Mouse (Mus musculus): ENCODE data around the gene Efhd2. TPM values are rescaled to one million over a fixed set of nuclear protein-coding genes. Genes with fewer than 3 reads are reported as not detected.

Gene Efhd2
- polyA plus RNA-seq (2015; fragmentation: Nextera tagmentation; extraction: Ambion mirVana), result 37.1 and 39.9 TPM in 2 replicates

DNA sequence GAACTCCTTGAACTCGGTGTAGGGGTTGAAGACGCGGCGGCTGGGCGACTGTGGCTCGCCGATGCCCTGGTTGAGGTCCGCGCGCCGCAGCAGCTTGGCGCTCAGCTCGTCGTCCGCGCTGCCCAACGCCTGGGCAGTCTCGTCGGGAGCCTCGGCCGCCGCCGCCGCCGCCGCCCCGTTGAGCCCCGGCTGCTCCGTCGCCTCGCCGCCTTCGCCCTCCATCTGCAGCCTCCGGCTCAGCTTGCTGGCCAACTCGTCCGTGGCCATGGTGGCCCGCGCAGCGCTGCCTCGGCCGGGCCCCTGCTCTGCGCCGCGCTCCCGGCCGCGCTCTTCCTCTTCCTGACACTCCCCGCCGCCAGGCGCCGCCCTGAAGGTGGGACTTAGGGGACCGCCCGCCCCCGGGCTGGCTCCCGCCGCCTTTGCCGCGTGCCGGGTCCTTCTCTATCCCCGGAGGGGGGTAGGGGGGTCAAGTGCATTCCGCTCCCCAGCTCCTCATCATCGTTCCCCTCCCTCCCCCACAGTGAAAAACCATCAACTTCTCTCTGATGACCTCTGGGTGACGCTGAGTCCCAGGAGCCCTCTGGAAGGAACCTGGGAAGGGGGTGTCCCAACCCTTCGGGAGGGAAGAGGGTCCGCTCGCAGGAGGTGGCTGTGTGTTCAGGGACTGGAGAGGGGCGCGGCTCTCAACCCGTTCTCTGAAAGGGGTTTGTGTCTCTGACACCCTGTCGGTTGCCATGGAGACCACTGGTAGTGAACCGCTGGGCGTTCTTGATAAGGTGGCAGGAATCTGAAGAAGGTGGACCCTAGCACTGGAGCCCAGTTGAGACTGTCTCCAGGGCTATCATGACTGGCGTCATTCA lies at the start of gene Efhd2:
Gene Efhd2 (minus strand): TSS at position 320 of the 860 bp plus-strand sequence.
- ATAC-seq (peak; percentile 91), DNase-seq (peak; percentile 89)
- peaks cover 9% of the 10 kb centered on the region for H3K36me3 ChIP-seq (replicated peaks; ENCODE audit: insufficient read depth, low read length)
- H3K9ac ChIP-seq (replicated peaks), result peak within 1 kb of the TSS; percentile 80
- no peaks in the 10 kb centered on the region for H3K9me3 ChIP-seq (ENCODE audit: low read length)
- under 1% methylated on average over 61 of the region's 73 CpGs for WGBS (ENCODE audit: insufficient replicate concordance)
- H3K4me3 ChIP-seq (ENCODE audit: low read depth, low read length), result peak within 1 kb of the TSS; percentile 77
- H3K4me1 ChIP-seq (ENCODE audit: insufficient read depth), result peaks cover 46% of the 10 kb centered on the region
- TF ChIP-seq EP300 (IDR thresholded peaks at IDR 0.05; ENCODE audit: low read depth), result peak; percentile 77
- peak; percentile 33 for TF ChIP-seq CTCF (IDR thresholded peaks at IDR 0.05; ENCODE audit: low read depth)
- peak within 1 kb of the TSS; percentile 92 for H3K4me2 ChIP-seq (ENCODE audit: low read depth, low read length)
- H3K27ac ChIP-seq (ENCODE audit: low read depth), result peak within 1 kb of the TSS; percentile 55
- peaks cover 18% of the 10 kb centered on the region for H3K27me3 ChIP-seq (ENCODE audit: insufficient read depth, low read length)

DNA sequence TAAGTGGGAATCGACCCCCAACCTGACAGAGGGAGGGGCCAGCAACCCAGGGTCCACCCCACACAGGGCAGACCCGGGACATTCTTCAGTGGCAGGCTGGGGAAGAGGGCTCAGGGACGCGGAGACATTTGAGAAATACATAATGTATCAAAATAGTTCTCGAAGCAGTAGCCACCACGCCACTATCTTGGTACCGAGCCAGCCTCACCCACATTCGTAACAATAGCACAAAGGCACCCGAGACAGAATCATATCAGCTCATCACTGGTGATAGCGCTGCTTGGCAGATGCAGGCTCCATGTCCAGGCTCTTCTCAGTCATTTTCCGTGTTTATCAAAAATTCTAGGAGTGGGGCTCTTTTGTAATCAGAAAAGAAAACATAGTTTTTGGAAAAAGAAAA lies 49.2 kb upstream of the Efhd2 start:
- Histone ChIP-seq H3K27me3 (ENCODE audit: insufficient read depth, low read length) (no peaks in the 10 kb centered on the region), H3K4me2 (ENCODE audit: low read depth, low read length) (no peak overlapping the region), H3K36me3 (replicated peaks; ENCODE audit: insufficient read depth, low read length) (no peaks in the 10 kb centered on the region), H3K4me1 (ENCODE audit: insufficient read depth) (peaks cover 5% of the 10 kb centered on the region; the same call in 1 of the 2 replicates), H3K9me3 (ENCODE audit: low read length) (no peaks in the 10 kb centered on the region), H3K4me3 (ENCODE audit: low read depth, low read length) (no peak overlapping the region), H3K9ac (replicated peaks) (no peak overlapping the region), H3K27ac (ENCODE audit: low read depth) (no peak overlapping the region)
- no peak for TF ChIP-seq EP300 (IDR thresholded peaks at IDR 0.05; ENCODE audit: low read depth)
- TF ChIP-seq CTCF (IDR thresholded peaks at IDR 0.05; ENCODE audit: low read depth), result no peak
- DNase-seq, result no peak
- no peak for ATAC-seq
- WGBS (ENCODE audit: insufficient replicate concordance), result 73% methylated on average over 11 of the region's 11 CpGs

DNA sequence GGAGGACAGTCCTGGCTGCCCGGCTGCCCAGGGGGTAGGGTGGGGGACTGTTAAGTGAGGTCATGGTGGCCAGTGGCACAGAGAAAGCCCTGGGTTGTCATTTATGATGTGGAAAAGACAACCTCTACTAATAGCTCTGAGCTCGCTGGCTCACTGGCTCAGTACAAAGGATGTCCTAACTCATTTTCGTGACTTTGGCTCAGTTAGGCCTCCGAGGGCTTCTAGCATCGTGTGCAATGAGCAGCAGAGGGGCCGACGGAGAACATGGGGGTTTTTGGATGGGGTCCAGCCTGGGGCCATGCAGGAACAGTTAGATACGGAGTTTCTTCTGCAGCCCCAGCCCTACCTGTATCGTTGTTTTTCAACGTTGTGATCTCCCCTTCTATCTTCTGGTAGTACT lies 45.7 kb upstream of the Efhd2 start:
- TF ChIP-seq EP300 (IDR thresholded peaks at IDR 0.05; ENCODE audit: low read depth) (no peak), CTCF (IDR thresholded peaks at IDR 0.05; ENCODE audit: low read depth) (no peak)
- Histone ChIP-seq H3K9ac (replicated peaks) (no peak overlapping the region), H3K27ac (ENCODE audit: low read depth) (no peak overlapping the region), H3K9me3 (ENCODE audit: low read length) (no peaks in the 10 kb centered on the region), H3K36me3 (replicated peaks; ENCODE audit: insufficient read depth, low read length) (no peaks in the 10 kb centered on the region), H3K4me3 (ENCODE audit: low read depth, low read length) (no peak overlapping the region), H3K27me3 (ENCODE audit: insufficient read depth, low read length) (no peaks in the 10 kb centered on the region), H3K4me2 (ENCODE audit: low read depth, low read length) (no peak overlapping the region), H3K4me1 (ENCODE audit: insufficient read depth) (peaks cover 7% of the 10 kb centered on the region)
- 82% methylated on average over 10 of the region's 10 CpGs for WGBS (ENCODE audit: insufficient replicate concordance)
- DNase-seq, result no peak
- ATAC-seq, result no peak

DNA sequence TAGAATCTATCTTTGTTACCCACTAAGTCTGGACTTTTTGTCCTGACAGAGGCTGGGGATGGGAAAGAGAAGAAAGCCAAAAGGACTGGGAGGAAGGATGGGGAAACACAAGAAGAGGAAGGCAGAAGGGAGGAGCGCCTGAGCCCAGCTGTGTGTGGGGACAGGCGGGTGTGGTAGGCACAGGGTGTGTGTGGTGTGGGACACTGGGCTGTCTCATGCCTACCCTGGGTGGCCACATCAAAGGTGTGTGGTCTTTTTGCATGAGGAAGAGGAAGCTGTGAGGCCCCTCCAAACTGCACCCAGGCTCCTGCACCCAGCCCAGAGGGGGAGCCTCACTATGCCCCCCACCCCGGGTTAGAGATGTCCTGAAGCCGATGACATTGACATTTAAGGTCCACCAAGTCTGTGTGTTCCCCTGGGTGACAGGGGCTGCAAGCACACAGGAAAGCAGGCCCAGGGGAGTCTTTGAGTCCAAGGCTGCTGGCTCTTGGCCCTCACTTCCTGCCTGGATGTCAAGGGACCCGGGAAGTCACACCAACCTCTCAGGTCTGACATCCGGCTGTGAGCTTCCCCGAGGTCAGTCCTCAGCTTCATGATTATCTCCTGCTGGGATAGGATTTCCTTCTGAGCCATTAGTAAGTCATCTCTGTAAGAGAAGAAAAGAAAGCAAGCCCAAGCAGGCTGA lies 43.2 kb upstream of the Efhd2 start:
- Histone ChIP-seq H3K9me3 (ENCODE audit: low read length) (no peaks in the 10 kb centered on the region), H3K27ac (ENCODE audit: low read depth) (no peak overlapping the region), H3K4me3 (ENCODE audit: low read depth, low read length) (no peak overlapping the region), H3K9ac (replicated peaks) (no peak overlapping the region), H3K4me2 (ENCODE audit: low read depth, low read length) (no peak overlapping the region), H3K36me3 (replicated peaks; ENCODE audit: insufficient read depth, low read length) (no peaks in the 10 kb centered on the region), H3K27me3 (ENCODE audit: insufficient read depth, low read length) (no peaks in the 10 kb centered on the region), H3K4me1 (ENCODE audit: insufficient read depth) (peaks cover 17% of the 10 kb centered on the region)
- ATAC-seq (no peak), DNase-seq (no peak)
- TF ChIP-seq EP300 (IDR thresholded peaks at IDR 0.05; ENCODE audit: low read depth) (no peak), CTCF (IDR thresholded peaks at IDR 0.05; ENCODE audit: low read depth) (no peak)
- 35% methylated on average over 7 of the region's 7 CpGs for WGBS (ENCODE audit: insufficient replicate concordance)

DNA sequence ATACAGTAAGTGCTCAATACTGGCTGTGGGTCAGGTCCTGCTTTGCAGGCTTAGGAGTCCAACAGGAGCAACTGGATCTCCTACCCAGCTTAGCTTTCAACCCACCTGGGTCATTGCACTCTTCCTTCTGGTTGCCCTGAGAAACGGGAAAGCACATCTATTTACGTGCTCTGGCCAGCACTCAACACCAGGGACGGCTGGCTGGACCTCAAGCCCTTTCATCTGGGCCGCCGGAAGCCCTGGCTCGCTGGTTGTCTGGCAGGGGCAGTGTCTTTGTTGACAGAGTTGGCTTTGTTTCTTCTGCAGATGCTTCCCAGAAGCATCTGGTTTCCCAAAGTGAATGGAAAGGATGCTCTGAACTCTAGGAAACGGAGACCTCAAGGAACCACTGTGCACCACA lies 39.3 kb upstream of the Efhd2 start:
- H3K9me3 ChIP-seq (ENCODE audit: low read length), result no peaks in the 10 kb centered on the region
- H3K27me3 ChIP-seq (ENCODE audit: insufficient read depth, low read length), result no peaks in the 10 kb centered on the region
- H3K9ac ChIP-seq (replicated peaks), result no peak overlapping the region
- H3K36me3 ChIP-seq (replicated peaks; ENCODE audit: insufficient read depth, low read length), result no peaks in the 10 kb centered on the region
- H3K27ac ChIP-seq (ENCODE audit: low read depth), result 0 out of 2 replicates have a peak overlapping the region, but pooled peaks have one; percentile 30
- 60% methylated on average over 7 of the region's 7 CpGs for WGBS (ENCODE audit: insufficient replicate concordance)
- ATAC-seq (peak; percentile 83), DNase-seq (peak; percentile 69)
- H3K4me1 ChIP-seq (ENCODE audit: insufficient read depth), result peaks cover 17% of the 10 kb centered on the region
- H3K4me2 ChIP-seq (ENCODE audit: low read depth, low read length), result no peak overlapping the region
- TF ChIP-seq CTCF (IDR thresholded peaks at IDR 0.05; ENCODE audit: low read depth) (no peak), EP300 (IDR thresholded peaks at IDR 0.05; ENCODE audit: low read depth) (no peak)
- H3K4me3 ChIP-seq (ENCODE audit: low read depth, low read length), result no peak overlapping the region

Measured in liver, postnatal 0 days (tissue).